Mouse (Mus musculus) T-helper 2 cell (primary cell): Measurements from ENCODE around the gene Fam219a.

ENCODE experiments used
- in situ Hi-C: fragments of 300-600 bp; cut with MboI, MseI; formaldehyde crosslinking; loops from one replicate; pipeline ENCODE4 v1.15.1; 2025; ENCODE audit warnings: high pct_unique_total_duplicates

The Fam219a gene

GRCm38 (mm10) chr4:41477648-41478160 is 91.6 kb downstream of the Fam219a start:
- in situ Hi-C loops, result no loop called here

GRCm38 (mm10) chr4:41471384-41471689 is 98.0 kb downstream of the Fam219a start:
- in situ Hi-C loops, result loop anchor here (25.0 kb wide), 1 partner anchor 1334 kb away; the partner anchor contains the start of gene Aco1

GRCm38 (mm10) chr4:41470684-41471383 is 98.5 kb downstream of the Fam219a start:
- in situ Hi-C loops, result loop anchor here (25.0 kb wide), 1 partner anchor 1334 kb away; the partner anchor contains the start of gene Aco1

GRCm38 (mm10) chr4:41470051-41470683 is 99.2 kb downstream of the Fam219a start:
- in situ Hi-C loops, result loop anchor here (25.0 kb wide), 1 partner anchor 1333 kb away; the partner anchor contains the start of gene Aco1

- in situ Hi-C loops, result loop anchor here (25.0 kb wide), 1 partner anchor 1332 kb away; the partner anchor contains the start of gene Aco1
Observed at GRCm38 (mm10) chr4:41469199-41469598, 100.1 kb downstream of the Fam219a start.

DNA sequence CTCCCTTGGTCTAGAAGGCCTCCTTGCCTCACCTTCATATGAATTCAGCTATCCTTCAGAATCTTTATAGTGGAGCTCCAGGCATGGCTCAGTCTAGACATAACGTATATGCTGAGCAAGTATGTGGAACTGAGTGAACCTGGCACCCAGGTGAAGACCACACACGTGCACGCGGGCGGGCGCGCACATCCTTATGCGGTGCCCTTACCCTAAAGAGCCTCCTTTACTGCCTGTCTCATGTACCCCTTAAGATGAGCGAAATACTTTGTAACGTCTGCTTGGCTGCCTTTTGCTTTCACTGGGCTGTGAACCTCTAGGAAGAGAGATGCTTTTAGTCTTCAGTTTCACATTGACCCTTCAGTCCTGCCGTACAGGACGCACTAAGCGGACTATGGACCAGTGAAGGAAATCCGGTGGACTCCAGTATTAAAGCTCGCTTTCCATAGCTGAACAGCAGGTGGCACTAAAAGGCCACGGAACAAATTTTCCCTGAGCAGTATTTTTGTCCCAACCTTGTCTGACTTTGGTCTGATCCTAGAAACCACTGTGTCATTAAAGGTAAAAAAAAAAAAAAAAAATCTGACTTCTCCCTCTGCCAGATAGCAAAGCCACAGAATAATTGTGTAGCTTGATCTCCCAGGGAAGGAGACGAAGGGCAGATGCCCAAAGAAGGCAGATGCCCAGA is 100.8 kb downstream of the Fam219a start:
- in situ Hi-C loops, result loop anchor here (25.0 kb wide), 1 partner anchor 1331 kb away; the partner anchor contains the start of gene Aco1
